Mouse (Mus musculus) cerebellum, adult 2 months (tissue): ENCODE results near the gene Rad51b.

Experiments used
- CTCF ChIP-seq: fragments of 200-500 bp; IDR thresholded peaks from 2 replicates; pipeline ENCODE4 v1.5.1; 2011; ENCODE audit warnings: low read depth, mild to moderate bottlenecking, control low read depth, low read length, moderate library complexity, borderline replicate concordance; ENCODE audit not compliant: insufficient read depth
- POLR2A ChIP-seq: fragments of 200-500 bp; IDR thresholded peaks from 2 replicates; pipeline ENCODE4 v1.6.1; 2011; ENCODE audit warnings: low read length, control low read depth, borderline replicate concordance; ENCODE audit not compliant: insufficient read depth

DNA sequence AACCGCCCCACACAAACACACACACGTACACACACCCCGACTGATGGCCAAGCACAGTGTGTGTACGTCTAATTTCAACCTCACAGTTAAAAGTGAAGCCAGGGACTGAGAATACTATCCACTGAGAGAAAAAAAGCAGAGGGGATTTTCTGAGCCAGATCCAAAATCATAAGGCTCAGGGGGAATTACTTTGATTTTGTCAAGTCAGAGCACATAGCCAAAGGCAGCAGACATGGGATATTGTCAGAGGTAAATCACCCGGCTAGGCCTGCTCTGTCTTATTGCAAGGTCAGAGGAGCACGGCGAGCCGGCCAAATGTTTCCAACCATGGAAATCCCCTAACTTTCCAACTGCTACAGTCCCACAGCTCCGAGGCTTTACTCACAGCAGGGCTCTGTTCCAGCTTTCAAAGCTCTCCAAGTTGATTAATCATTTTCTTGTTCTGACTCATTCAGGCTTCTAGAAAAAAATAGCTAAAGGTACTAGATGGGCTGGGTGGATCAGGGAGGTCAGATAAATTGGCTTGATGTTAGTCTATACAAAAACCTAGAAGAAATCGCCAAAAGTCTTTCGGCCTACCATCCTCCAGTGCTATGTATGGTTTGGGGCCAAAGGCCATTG lies 303.2 kb downstream of the Rad51b start:
- TF ChIP-seq CTCF: no peak
- TF ChIP-seq POLR2A: no peak
